Mouse (Mus musculus) hindlimb bud, embryonic 11.5 days (tissue): ENCODE data around the gene Styxl1.

ENCODE experiments used
- DNase-seq: peaks from one replicate; pipeline ENCODE4 v3.0.0-alpha.2; 2012; ENCODE audit warnings: low read depth, low spot score; ENCODE audit errors: extremely low spot score

Styxl1 gene

DNA sequence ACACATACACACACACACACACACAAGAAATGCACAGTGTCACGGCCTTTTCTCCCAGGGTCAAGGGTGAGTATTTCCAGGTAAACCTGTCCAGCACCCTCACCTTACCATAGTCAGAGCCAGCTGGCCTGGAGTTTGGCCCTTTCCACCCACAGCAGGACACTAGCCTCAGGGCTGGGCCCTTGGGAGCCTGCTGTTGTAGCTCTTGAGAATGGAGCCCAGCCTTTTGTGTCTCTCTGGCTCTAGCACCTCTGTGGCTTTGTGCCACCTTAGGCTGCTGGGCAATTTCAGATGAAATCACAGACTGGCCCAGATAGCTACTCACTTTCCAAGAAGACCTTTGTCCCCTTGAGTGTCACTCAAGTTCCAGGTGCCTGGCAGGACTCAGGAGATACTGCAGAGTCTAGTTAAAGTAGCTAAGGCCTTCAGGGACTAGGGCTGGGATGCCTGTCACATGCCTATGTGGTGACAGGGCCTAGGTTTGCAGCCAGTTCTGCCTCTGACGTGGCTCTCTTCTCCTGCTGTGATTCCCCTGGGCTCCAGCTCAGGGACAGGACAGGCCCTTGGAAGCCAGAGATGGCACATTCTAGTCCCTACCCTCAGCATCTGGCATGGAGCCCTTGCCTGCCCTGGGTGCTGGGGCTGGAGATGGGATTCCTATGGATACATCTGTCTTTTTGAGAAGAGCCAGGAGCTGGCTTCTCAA is 51.4 kb downstream of the Styxl1 start:
- DNase-seq: no peak

DNA sequence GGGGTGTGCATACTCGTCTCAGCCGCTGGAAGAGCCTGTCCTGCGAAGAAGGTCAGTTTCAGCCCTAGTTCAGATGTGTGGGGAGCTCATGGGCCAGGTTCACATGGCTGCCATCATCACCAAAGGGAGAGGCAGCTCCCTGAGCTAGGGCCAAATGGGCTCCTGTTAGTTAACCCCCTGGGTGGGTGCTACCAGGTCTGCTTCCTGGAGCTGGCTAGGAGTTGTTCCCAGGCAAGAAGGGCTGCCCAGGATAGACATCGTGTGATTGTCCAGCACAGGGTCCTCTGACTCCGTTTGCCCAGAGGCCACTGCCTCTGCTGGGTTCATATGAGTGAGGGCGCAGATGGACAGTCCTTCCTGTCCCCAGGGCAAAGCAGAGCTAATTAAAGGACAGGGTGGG is 52.2 kb downstream of the Styxl1 start:
- no peak for DNase-seq

DNA sequence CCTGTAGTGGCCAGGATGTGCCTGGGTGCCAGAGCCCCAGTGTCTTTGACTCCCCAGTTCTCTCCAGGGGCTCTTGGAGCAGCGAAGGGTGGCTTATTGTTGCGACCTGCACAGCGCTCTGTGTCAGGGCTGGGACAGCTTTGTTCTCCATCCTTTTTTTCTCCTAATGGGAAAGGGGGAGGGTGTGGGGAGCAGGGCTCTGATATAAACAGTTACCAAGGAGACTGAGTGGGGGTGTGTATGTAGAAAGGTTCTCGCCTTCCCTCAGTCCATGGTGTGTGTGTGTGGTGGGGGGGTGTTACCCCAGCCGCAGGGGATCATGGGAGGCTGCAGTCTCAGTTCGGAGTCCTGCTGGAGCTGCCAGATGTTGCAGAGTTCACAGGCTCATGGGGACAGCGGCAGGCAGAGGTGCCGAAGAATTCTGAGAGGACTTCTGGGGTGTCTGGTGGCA is 52.8 kb downstream of the Styxl1 start:
- DNase-seq: peak; percentile 68

DNA sequence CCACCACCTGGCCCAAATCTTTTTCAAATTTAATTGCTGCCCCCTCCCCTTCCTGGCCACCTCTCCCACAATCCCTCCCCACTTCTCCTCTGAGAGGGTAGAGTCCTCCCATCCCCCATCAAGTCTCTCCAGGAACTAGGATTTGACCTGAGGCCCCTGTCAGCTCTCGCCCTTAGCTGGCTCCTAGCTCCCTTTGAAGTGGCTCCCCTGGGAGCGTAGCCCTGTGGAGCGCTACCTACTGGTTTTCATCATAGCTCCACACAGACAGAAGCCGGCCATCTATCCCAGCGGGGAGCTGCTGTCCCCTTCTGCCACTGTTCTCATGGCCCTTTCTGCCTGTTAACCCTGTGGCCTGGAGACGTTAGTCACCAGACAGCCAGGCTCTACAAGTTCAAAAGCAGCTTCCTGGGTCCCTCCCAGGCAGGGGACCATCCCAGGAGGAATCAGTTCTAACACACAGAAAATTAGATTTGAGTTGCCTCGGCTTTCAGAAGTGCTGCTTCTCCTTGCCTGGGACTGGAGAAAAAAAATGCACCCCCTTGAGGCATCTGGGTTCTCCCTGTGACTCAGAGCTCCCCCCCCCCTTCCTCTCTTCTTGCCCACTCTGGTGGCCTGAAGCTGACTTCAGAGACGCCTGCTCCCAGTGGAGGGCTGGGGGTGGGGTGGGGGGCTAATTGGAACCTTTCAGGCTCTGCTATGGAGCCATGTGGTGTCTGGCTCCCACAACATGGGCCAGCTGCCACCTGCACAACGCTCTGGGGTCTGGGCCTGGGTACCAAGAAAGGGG is 53.5 kb downstream of the Styxl1 start:
- peak; percentile 56 for DNase-seq

DNA sequence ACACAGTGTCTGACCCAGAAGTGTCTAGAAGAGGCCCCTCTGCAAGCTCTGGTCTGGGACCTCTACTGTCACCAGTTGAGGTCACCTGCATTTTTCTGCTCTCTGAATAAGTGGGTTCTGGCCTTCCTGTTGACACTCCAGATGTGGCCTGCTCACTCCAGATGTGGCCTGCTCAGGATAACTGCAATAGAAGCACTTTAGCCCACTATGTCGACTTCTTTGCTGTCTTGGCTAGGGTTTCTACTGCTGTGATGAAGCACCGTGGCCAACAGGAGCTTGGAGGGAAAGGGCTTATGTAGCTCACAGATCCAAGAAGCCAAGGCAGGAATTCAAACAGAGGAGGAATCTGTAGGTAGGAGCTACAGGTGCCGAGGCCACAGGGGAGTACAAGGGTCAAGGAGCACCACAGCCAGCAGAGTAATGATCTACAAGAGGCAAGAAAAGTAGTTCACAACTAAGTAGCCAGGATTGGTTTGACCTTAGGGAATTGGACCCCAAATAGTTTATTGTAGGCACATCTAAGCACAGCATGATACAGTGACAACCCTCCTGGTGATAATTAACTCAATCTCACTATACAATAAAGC is 54.9 kb downstream of the Styxl1 start:
- DNase-seq: no peak

DNA sequence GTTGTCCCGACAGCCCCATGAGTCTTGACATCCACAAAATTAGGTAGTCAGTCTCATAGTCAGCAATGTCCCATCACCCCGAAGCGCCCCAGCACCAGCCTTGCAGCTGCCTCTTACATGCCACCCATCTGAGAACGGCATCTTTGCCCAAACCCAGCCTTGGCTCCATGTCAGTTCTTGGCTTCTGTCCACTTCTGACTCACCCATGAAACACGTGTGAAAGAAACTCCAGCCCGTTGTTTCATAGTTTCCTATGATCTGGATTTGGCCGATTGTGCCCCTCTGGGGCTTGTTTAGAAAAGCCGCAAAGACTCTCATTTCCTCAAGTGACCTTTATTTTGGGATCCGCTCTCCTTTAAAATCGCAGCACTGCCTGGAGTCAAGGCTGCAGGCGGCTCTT is 56.1 kb downstream of the Styxl1 start:
- no peak for DNase-seq

DNA sequence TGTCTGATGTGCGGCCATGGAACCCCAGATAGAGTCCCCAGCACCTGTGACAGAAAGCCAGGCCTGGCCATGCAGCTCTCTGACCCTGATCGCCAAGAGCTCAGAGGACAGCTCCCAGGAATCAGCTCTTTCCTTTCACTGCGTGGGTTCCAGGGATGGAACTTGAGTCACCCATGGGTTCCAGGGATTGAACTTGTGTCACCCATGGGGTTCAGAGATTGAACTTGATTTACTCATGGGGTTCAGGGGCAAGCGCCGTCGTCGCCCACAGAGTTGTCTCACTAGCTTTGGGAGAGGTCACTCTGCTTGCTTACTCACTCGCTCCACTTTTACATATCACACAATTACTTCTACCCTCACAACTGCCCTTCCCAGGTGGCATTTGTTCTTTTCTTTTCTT is 57.1 kb downstream of the Styxl1 start:
- DNase-seq: no peak

DNA sequence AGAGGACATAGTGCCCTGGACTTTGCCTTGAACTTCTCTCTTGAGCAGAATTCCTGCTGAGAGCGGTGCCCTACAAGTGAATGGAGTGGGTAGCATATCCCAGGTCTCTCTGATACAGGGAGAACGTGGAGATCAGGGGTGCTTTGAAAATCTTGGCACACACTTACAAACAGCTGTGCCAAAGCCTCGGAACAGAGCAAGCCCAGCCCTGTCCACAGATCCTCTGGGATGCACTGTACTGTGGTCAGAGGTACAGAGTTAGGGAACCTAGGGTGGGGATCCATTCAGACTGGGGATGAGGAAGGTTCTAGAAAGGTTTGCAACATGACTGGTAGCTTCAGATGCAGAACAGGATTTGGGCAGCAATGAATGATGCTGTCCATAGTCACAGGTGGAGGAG is 58.1 kb downstream of the Styxl1 start:
- DNase-seq: no peak

DNA sequence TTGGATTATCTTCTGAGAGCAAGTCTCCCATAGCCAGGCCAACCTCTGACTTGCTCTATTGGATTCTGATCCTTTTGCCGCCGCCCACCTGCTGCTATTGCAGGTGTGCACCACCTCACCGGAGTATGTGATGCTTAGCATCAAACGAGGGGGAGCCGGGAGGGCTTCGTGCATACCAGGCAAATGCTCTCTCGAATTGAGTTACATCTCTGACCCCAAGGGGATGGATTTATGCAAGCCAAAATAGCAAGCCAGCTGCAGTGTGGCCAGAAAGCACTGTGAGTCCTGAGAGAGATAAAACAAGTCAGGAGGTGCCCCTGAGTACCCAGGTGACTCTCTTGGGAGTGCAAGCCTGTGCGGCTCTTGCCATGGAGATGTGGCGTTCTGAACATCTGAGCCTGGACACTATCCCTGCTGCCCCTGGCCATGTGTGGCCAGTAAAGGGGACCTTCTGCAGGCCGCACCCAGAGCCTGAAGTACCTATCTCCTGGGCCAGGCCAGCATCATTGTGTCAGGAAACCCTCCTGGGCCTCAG is 58.5 kb downstream of the Styxl1 start:
- no peak for DNase-seq

DNA sequence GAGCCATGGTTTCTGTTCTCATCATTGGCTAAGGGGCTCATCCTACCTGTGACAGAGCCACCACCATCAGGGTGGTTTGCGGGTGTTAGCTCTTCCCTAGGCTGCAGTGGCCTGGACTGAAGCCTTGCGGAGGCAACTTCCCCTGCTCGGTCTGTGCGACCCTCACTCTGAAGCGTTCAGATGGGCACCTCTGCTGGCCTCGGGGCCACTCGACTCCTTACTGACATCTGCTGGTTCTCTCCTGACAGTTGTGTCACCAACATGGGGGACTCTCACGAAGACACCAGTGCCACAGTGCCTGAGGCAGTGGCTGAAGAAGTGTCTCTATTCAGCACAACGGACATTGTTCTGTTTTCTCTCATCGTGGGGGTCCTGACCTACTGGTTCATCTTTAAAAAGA is 62.6 kb downstream of the Styxl1 start:
- no peak for DNase-seq

DNA sequence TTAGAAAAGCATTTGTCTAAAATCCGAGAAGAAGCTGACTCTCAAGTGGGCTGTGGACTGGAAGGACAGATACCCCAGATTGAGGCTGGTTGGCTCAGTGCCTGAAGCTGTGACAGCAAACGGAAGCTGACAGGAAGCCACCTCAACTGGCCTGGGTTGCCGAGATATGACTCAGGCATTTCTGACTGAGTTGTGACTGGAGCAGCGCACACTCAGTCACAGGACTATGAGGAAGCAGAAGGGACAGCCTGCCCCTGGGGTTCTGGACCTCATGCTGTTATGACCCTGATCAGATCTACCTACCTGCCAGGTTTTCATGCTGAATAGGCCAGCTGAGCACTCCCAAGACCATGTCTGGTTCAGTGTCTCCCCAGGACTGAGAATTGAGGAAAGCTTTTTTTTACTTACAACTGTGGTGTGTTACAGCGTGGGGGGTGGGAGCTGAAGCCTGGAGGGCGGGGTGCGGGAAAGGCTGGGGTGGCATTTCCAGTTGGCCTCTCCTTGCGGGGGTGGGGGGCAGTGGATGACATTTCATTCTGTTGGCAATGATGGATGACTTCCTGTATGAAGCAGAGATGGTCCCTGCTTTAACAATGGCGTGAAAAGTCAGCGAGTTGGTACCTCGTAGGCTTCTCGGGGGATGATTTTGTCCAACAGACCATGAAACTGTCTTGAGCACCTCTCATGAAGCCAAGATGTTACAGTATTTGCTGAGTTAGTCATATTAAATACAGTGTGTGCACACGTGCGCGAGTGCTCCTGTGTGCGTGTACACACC is 64.6 kb downstream of the Styxl1 start:
- DNase-seq: no peak

DNA sequence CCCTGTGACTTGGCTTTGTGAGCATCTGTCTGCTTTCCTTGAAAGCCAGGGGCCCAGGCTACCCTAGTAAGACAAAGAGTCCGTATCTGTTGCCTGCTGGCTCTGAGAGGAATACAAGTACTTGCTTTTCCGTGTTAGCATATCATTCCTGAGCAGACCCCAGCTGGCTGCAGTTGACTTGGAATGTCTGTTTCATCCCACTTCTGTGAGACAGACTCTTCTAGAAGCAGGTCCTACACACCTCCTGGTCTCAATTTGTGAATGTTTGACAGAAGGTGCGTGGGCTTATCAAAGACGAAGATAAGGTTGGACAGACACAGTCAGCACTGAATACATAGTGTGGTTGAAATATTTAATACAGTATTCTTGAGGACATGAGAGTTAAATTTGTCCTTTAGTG is 65.4 kb downstream of the Styxl1 start:
- DNase-seq: no peak

DNA sequence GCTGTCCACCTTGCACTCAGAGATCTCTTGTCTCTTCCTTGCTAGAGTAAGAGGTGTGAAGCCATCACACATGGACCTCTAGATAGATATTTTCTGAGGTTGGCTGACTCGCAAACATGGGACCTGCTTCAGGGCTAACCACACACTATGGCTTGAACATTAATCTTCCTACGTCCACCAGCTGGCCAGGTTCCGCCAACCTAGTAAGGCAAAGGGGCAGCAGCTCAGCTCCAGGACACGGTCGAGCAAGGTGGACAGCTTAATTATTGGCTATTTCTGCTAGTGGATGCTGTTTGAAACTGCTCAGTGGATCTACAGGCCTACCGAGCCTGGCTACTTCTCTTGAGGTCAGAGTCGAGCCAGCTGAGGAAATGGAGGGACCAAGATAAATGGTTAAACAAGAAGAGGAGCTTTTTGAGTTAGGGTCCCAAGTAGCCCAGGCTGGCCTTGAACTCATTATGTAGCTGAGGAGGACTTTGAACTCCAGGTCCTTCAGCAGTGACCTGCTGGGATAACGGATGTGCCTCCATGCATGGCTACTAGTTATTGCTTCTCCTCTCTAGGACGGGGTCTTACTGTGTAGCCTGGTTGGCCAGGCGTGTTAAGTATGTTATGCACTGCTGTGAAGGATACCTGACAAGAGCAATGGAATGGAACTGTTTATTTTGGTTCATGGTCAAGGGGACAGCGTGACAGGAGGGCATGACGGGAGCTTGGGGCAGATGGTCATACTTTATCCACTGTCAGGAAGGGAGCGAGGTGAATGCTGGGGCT is 66.4 kb downstream of the Styxl1 start:
- no peak for DNase-seq

DNA sequence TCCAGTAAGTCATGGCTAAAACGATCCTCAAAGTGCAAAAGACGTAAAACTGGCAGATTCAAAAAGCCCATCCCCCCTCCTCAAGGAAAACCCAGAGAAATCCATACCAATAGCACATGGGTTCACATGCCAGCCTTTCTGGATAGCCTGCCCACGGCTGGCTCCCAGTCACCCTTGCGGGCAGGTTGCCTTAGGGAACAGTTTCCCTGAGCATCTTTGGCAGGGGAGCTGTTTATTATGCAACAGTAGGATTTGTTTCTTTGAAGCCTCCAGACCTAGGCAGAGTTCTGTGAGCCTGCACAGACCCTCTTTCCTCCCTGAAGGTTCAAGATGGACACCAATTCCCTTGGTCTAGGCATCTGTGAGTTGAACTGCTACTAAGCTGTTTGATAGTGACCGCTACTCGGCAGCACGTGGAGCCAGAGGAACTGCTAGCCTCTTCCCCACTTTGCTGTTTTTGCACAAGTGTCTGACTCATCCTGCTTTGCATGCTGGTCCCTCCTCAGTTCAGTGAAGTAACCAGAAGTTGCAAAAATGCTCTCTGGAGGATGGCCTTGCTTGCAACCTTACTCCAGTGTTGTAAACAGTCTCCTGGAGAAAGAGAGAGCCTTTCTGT is 67.5 kb downstream of the Styxl1 start:
- DNase-seq: no peak

DNA sequence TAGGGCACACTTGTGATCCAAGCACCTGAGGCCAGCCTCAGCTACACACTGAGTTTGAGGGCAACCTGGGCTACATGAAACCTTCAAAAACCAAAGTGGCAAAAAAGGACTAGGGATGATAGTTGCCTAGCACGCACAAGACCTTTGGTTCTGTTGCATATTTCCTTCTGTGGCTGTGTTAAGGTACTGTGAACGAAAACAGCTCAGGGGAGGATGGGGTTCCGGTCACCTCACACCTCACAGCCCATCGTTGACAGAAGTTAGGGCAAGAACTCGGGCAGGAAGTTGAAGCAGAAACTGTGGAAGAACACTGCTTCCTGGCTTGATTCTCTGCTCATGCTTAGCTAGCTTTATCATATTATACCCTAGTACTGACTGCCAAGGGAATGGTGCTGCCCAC is 68.5 kb downstream of the Styxl1 start:
- no peak for DNase-seq

DNA sequence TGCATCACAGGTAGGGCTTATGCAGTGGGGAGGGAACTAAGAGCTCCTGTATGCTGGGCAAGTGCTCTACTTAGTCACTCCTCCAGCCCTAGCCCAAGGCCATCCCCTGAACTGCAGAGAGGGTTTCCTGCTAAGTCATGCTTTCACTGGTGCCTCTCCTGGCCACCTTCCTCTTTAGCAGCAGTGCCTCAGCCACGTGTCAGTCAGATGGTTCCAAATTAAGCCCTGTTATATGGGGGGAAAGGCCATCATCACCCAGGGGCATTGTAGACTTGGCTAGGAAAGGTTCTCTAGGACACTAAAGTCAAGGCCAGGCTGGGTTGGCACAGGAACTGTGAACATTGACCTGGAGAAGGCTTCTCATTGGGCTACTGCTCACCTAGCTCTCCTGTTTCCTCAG is 70.3 kb downstream of the Styxl1 start:
- DNase-seq: no peak

DNA sequence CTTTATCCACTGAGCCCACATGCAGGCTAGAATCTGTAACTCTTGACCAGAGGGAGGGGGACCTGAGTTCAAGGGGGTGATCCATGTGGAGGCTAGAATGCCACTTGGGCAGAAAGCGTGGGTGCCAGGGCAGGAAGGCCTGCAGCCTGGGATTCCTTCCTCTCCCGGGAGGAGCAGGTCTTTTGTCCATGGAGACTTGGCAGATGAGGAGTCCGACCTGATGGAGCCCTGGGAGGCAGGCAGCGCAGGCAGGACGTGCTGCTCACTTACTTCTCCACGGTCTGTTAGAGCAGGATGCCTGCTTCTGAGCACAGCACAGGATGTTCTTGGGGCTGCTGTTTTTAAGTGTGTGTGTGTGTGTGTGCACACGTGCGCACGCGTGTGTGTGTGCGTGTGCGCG is 71.1 kb downstream of the Styxl1 start:
- no peak for DNase-seq

DNA sequence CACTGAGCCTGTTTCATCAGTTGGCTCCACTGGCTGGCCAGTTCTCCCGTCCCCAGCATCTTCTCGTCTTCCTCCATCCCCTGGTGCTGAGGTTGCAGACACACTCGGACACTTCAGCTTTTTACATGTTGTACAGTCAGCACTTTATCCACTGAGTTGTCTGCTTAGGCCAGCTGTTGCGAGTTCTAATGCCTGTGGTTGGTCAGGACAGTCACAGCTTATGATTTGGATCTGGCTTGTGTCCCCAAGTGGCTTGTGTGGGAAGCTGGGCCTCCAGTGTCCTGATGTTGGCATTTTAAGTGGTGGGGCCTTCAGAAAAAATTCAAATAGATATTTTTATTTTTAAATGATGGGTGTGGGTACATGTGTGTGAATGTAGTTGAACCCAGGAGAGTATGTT is 72.8 kb downstream of the Styxl1 start:
- no peak for DNase-seq

DNA sequence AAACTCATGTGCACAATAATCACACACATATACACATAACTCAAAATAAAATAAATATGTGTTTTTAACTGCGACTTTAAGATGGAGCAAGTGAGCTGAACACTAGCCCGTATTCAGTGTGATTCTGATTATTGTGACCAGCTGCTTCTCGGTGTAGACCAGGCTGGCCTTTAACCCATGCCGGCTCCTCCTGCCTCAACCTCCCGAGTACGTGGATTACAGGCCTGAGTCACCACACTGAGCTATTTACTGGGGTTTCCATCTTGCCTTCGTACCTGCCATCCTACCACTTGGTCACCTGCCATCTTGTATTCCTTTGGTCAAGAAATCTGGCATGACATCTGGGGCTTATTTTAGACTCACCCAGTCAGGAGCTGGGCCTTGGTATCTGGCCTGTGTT is 74.8 kb downstream of the Styxl1 start:
- no peak for DNase-seq

DNA sequence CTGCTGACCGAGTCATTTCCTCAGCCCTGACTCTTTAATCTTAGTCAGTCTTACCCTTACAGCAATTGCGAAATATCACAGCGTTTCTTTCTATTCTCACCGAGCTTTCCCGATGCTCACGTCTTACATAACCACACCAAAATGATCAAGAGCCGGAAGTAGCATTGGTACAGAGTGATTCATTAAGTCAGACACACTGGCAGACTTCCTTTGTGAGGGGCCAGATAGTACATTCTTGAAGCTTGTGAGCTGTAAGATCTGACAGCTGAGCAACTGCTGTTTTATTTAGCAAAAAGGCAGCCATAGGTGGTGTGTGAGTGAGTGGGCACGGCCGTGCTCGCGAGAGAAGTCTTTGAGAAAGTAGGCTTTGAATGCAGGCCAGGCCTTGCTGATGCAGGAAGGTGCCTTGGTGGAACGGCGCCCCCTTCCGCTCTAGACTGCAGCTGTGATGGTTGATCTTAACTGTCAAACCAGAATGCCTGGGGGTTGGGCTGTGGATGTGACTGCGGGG is 75.4 kb downstream of the Styxl1 start:
- DNase-seq: no peak
